Mouse (Mus musculus): ENCODE measurements around the gene Irf2bp2.

Gene Irf2bp2

GRCm38 (mm10) chr8:126593889-126594480 is at the start of gene Irf2bp2:
Gene Irf2bp2, minus strand, starts transcription at chr8:126593986.
- DNase-seq, result peak; percentile 92 to 94

- no peak for DNase-seq
Observed at GRCm38 (mm10) chr8:126642665-126643064, 48.9 kb upstream of the Irf2bp2 start.

- no peak for DNase-seq
Observed at GRCm38 (mm10) chr8:126641568-126642295, 47.9 kb upstream of the Irf2bp2 start.

GRCm38 (mm10) chr8:126639161-126639560 is 45.4 kb upstream of the Irf2bp2 start:
- DNase-seq, result no peak

GRCm38 (mm10) chr8:126638027-126638426 is 44.2 kb upstream of the Irf2bp2 start:
- no peak for DNase-seq

- no peak for DNase-seq
Observed at GRCm38 (mm10) chr8:126634541-126635048, 40.8 kb upstream of the Irf2bp2 start.

GRCm38 (mm10) chr8:126628616-126629015 is 34.8 kb upstream of the Irf2bp2 start:
- no peak for DNase-seq

GRCm38 (mm10) chr8:126626415-126626814 is 32.6 kb upstream of the Irf2bp2 start:
- no peak for DNase-seq

- no peak for DNase-seq
Observed at GRCm38 (mm10) chr8:126622111-126622795, 28.5 kb upstream of the Irf2bp2 start.

GRCm38 (mm10) chr8:126620721-126621120 is 26.9 kb upstream of the Irf2bp2 start:
- DNase-seq, result no peak

- DNase-seq, result peak in 1 of 2 experiments; percentile 42
Observed at GRCm38 (mm10) chr8:126619487-126619886, 25.7 kb upstream of the Irf2bp2 start.

- no peak for DNase-seq
Observed at GRCm38 (mm10) chr8:126617665-126618064, 23.9 kb upstream of the Irf2bp2 start.

GRCm38 (mm10) chr8:126616736-126617135 is 22.9 kb upstream of the Irf2bp2 start:
- DNase-seq, result peak in 1 of 2 experiments; percentile 38

GRCm38 (mm10) chr8:126615765-126616164 is 22.0 kb upstream of the Irf2bp2 start:
- DNase-seq, result peak; percentile 75 to 84

GRCm38 (mm10) chr8:126614740-126615132 is 20.9 kb upstream of the Irf2bp2 start:
- peak in 1 of 2 experiments; percentile 59 for DNase-seq

- DNase-seq, result peak; percentile 70 to 90
Observed at GRCm38 (mm10) chr8:126614062-126614739, 20.4 kb upstream of the Irf2bp2 start.

GRCm38 (mm10) chr8:126613143-126613542 is 19.4 kb upstream of the Irf2bp2 start:
- DNase-seq, result no peak

- no peak for DNase-seq
Observed at GRCm38 (mm10) chr8:126612739-126613138, 19.0 kb upstream of the Irf2bp2 start.

GRCm38 (mm10) chr8:126610713-126611112 is 16.9 kb upstream of the Irf2bp2 start:
- no peak for DNase-seq

- DNase-seq, result no peak
Observed at GRCm38 (mm10) chr8:126609556-126610263, 15.9 kb upstream of the Irf2bp2 start.

GRCm38 (mm10) chr8:126603241-126603947 is 9.6 kb upstream of the Irf2bp2 start:
- peak; percentile 57 to 67 for DNase-seq

GRCm38 (mm10) chr8:126602641-126603040 is 8.9 kb upstream of the Irf2bp2 start:
- no peak for DNase-seq

Data from kidney, postnatal 36 days (tissue).